Mouse (Mus musculus): Measurements from ENCODE around the gene Zfp865.
"Not testable (repeated sequence)": the region's sequence is repeated elsewhere in the genome, so short reads cannot be mapped to it uniquely, and the experiment has no call there.

Zfp865 gene

GRCm38 (mm10) chr7:5020000-5020681 is at the start of gene Zfp865, which contains the start of gene Ccdc106:
TSS of gene Zfp865 (plus strand) at chr7:5020376.
TSS of gene Ccdc106 (plus strand) at chr7:5020553.
- peak; percentile 98 for DNase-seq (ENCODE audit: low read depth, low spot score)

- DNase-seq (ENCODE audit: low read depth, low spot score), result no peak
Observed at GRCm38 (mm10) chr7:4971068-4971467, 49.1 kb upstream of the Zfp865 start, which contains the start of gene Sbk3. TSS of gene Sbk3 (minus strand) at chr7:4971168.

- no peak for DNase-seq (ENCODE audit: low read depth, low spot score)
Observed at GRCm38 (mm10) chr7:4971710-4972109, 48.5 kb upstream of the Zfp865 start.

- peak; percentile 91 for DNase-seq (ENCODE audit: low read depth, low spot score)
Observed at GRCm38 (mm10) chr7:4972321-4973047, 47.7 kb upstream of the Zfp865 start.

- DNase-seq (ENCODE audit: low read depth, low spot score), result no peak
Observed at GRCm38 (mm10) chr7:4975455-4975854, 44.7 kb upstream of the Zfp865 start.

- DNase-seq (ENCODE audit: low read depth, low spot score), result no peak
Observed at GRCm38 (mm10) chr7:4976832-4977231, 43.3 kb upstream of the Zfp865 start.

- no peak for DNase-seq (ENCODE audit: low read depth, low spot score)
Observed at GRCm38 (mm10) chr7:4988250-4988649, 31.9 kb upstream of the Zfp865 start.

- no peak for DNase-seq (ENCODE audit: low read depth, low spot score)
Observed at GRCm38 (mm10) chr7:4993347-4993998, 26.7 kb upstream of the Zfp865 start.

- no peak for DNase-seq (ENCODE audit: low read depth, low spot score)
Observed at GRCm38 (mm10) chr7:4993999-4994788, 26.0 kb upstream of the Zfp865 start.

GRCm38 (mm10) chr7:4995268-4996002 is 24.7 kb upstream of the Zfp865 start:
- DNase-seq (ENCODE audit: low read depth, low spot score), result no peak

- DNase-seq (ENCODE audit: low read depth, low spot score), result peak; percentile 86
Observed at GRCm38 (mm10) chr7:4996003-4996895, 23.9 kb upstream of the Zfp865 start, which contains the start of gene Zfp579. TSS of gene Zfp579 (minus strand) at chr7:4996158.

- peak; percentile 55 for DNase-seq (ENCODE audit: low read depth, low spot score)
Observed at GRCm38 (mm10) chr7:4996934-4997333, 23.2 kb upstream of the Zfp865 start.

GRCm38 (mm10) chr7:4999876-5000275 is 20.3 kb upstream of the Zfp865 start:
- DNase-seq (ENCODE audit: low read depth, low spot score), result peak; percentile 39

- DNase-seq (ENCODE audit: low read depth, low spot score), result not testable (repeated sequence)
Observed at GRCm38 (mm10) chr7:5002876-5003275, 17.3 kb upstream of the Zfp865 start.

- DNase-seq (ENCODE audit: low read depth, low spot score), result no peak
Observed at GRCm38 (mm10) chr7:5008229-5008628, 11.9 kb upstream of the Zfp865 start.

GRCm38 (mm10) chr7:5012681-5013513 is 7.3 kb upstream of the Zfp865 start:
- no peak for DNase-seq (ENCODE audit: low read depth, low spot score)

- peak; percentile 96 for DNase-seq (ENCODE audit: low read depth, low spot score)
Observed at GRCm38 (mm10) chr7:5014251-5015117, 5.7 kb upstream of the Zfp865 start, which contains the start of the genes Zfp524 and Fiz1. TSS of gene Zfp524 (plus strand) at chr7:5014415. TSS of gene Fiz1 (minus strand) at chr7:5014697.
